Mouse (Mus musculus) megakaryocyte, embryonic 14.5 days (primary cell): ENCODE results near the gene Grem1.

Source experiments
- FLI1 ChIP-seq: IDR thresholded peaks from 2 replicates; pipeline ENCODE4 v1.6.1; 2012; ENCODE audit warnings: low read length, inconsistent platforms, mixed read lengths
- GATA1 ChIP-seq: IDR thresholded peaks from 3 replicates; pipeline ENCODE4 v1.6.1; 2012; ENCODE audit warnings: mixed read lengths, low read length, inconsistent platforms, borderline replicate concordance

- TF ChIP-seq GATA1 (no peak), FLI1 (no peak)
Measured at GRCm38 (mm10) chr2:113807640-113808039, 49.2 kb upstream of the Grem1 start.
